Mouse (Mus musculus) mouse embryonic stem cell (cell line): ENCODE results near the gene Traf3ip3.

Experiments
- in situ Hi-C, 2 experiments: fragments of 300-500 bp; cut with MboI; formaldehyde crosslinking; loops; 1 replicate in 1 of 2; 3 replicates in 1 of 2; pipeline ENCODE4 v1.14.3; 2019 to 2020; ENCODE audit warnings: low sequenced_read_pairs in 2 of 2, low pct_unique_long_range_greater_than_20kb in 1 of 2, mixed read lengths in 1 of 2; ENCODE audit not compliant: unreplicated experiment in 1 of 2

Gene Traf3ip3

GRCm38 (mm10) chr1:193172991-193173809, 28.3 kb downstream of the Traf3ip3 start:
- in situ Hi-C loops = no loop called here

GRCm38 (mm10) chr1:193169856-193170255, 31.6 kb downstream of the Traf3ip3 start:
- in situ Hi-C loops = no loop called here

- in situ Hi-C loops = no loop called here
Observed at GRCm38 (mm10) chr1:193169228-193169627, 32.3 kb downstream of the Traf3ip3 start.

GRCm38 (mm10) chr1:193167746-193168145, 33.8 kb downstream of the Traf3ip3 start, which contains the start of gene A130010J15Rik:
TSS of gene A130010J15Rik (plus strand) at chr1:193168046.
- in situ Hi-C loops = no loop called here

GRCm38 (mm10) chr1:193160317-193161032, 41.0 kb downstream of the Traf3ip3 start:
- in situ Hi-C loops = no loop called here

GRCm38 (mm10) chr1:193159613-193160012, 41.9 kb downstream of the Traf3ip3 start:
- in situ Hi-C loops = no loop called here

GRCm38 (mm10) chr1:193159163-193159562, 42.3 kb downstream of the Traf3ip3 start:
- in situ Hi-C loops = no loop called here

GRCm38 (mm10) chr1:193157111-193157492, 44.4 kb downstream of the Traf3ip3 start:
- in situ Hi-C loops = no loop called here

- in situ Hi-C loops = no loop called here
Observed at GRCm38 (mm10) chr1:193156316-193157110, 45.0 kb downstream of the Traf3ip3 start.

- in situ Hi-C loops = no loop called here
Observed at GRCm38 (mm10) chr1:193153561-193153960, 47.9 kb downstream of the Traf3ip3 start.

GRCm38 (mm10) chr1:193152872-193153271, 48.6 kb downstream of the Traf3ip3 start, which contains the start of gene Irf6:
TSS of gene Irf6 (plus strand) at chr1:193153111.
- in situ Hi-C loops = no loop called here

- in situ Hi-C loops = no loop called here
Observed at GRCm38 (mm10) chr1:193151134-193151533, 50.4 kb downstream of the Traf3ip3 start.

GRCm38 (mm10) chr1:193149231-193149630, 52.3 kb downstream of the Traf3ip3 start:
- in situ Hi-C loops = no loop called here

- in situ Hi-C loops = no loop called here
Observed at GRCm38 (mm10) chr1:193146416-193146815, 55.1 kb downstream of the Traf3ip3 start.

GRCm38 (mm10) chr1:193145101-193145500, 56.4 kb downstream of the Traf3ip3 start:
- in situ Hi-C loops = no loop called here

- in situ Hi-C loops = no loop called here
Observed at GRCm38 (mm10) chr1:193144516-193144915, 57.0 kb downstream of the Traf3ip3 start.

GRCm38 (mm10) chr1:193142517-193143062, 58.9 kb downstream of the Traf3ip3 start:
- in situ Hi-C loops = no loop called here

- in situ Hi-C loops = no loop called here
Observed at GRCm38 (mm10) chr1:193141118-193141517, 60.4 kb downstream of the Traf3ip3 start.

- in situ Hi-C loops = no loop called here
Observed at GRCm38 (mm10) chr1:193138669-193139068, 62.8 kb downstream of the Traf3ip3 start.
